Mouse (Mus musculus) cerebellum, adult 11-12 months (tissue): ENCODE measurements around the gene Olfr549.

Source experiments
- DNase-seq: peaks from one replicate; pipeline ENCODE4 v3.0.0; 2022

Gene Olfr549

DNA sequence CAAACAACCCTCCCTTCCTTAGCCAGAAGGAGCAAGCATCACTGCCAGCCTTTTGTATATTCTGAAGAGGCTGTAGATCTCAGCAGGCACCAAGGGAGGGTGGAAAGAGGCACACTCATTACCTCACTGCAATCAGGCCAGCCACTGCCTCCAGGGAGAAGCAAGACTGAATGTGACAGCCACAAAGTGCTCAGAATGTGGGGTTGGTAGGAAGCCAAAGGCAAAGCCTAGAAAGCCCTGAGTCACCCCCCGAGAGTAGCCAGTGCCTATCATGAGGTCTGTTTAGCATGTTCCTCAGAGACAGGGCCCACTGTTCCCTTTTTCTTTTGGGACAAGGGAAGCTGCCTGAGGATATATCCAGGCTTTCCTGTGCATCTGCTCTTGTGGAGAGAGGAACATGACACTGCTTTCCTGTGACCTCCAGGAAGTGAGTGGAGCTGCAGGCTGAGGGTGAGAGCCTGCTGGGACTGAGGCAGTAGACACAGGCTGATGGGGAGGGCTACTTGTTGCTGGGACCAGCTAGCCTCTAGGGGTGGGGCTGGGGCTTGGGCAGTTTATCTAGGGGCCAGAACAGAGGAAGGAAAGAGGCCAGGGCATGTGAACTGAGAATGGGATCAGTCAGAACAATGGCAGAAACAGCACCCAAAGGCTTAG is 47.8 kb downstream of the Olfr549 start, which contains the start of gene Olfr552:
TSS of gene Olfr552 (plus strand) at position 393 of the 654 bp plus-strand sequence.
- DNase-seq = no peak
